In the genomic region with DNA sequence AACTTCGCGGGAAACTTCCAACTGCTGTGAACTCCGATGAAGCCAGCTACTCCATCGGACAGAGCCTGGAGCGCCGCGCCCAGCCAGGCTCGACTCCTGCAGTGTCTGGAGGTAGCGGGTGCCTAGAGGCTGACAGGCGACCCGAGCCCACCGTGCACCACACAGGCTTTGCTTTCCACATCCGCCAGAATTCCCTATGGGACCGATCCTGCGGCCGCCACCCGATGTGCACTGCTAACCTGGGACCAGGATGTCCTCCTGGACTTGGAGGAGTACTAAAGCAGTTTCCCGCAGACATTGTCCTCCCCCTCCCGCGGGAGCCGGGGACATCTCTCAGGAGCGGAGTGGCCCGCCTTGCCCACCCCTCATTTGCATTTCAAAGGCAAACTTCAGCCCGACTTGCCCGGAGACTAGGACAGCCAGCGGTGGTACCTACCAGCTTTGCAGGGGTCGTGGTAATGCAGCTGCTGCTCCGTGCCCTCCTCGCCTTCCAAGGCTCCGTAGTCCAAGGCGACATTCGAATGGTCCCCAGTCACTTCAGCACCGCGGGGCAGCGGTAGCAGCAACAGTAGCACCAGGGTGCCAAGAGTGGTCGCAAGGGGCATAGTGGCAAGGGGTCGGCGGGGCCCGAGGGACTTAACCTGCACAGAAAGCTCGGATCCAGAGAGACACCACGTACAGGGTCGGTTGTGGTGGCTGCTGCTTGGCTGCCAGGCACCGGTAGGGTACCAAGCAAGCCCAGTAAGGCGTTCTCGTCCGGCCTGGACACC, we compare ENCODE assay signal across 8 mouse cellular contexts. TPM values are rescaled to one million over a fixed set of nuclear protein-coding genes. Genes with fewer than 3 reads are reported as not detected.
DNase-seq lines count a peak whose midpoint lies in the region; ATAC-seq lines count a peak whose summit lies in the region.

No protein-coding gene starts in this region.

- WGBS in kidney, embryonic 15.5 days = under 1% methylated on average over 46 of the region's 46 CpGs
- under 1% methylated on average over 46 of the region's 46 CpGs for WGBS in midbrain, embryonic 11.5 days

- intact Hi-C loops in heart, postnatal 14 days (cut with DNase I) = no loop called here

- peaks cover 60% of the 10 kb centered on the region for H3K27me3 ChIP-seq in kidney, embryonic 15.5 days
- peaks cover 45% of the 10 kb centered on the region for H3K27me3 ChIP-seq in midbrain, embryonic 11.5 days (ENCODE audit: control insufficient read depth, insufficient read depth, low read length)

- ATAC-seq in kidney, embryonic 15.5 days (replicated peaks; ENCODE audit: low FRiP score) = peak; percentile 57
- ATAC-seq in common myeloid progenitor, adult 5-6 weeks (replicated peaks; ENCODE audit: low read depth, poor library complexity, severe bottlenecking) = 0 out of 2 replicates have a peak, but pooled peaks have one; percentile 4
- ATAC-seq in midbrain, embryonic 11.5 days (ENCODE audit: low FRiP score) = peak; percentile 57
- ATAC-seq in monocyte, adult 5-6 weeks (replicated peaks; ENCODE audit: insufficient number of reproducible peaks, low FRiP score, low TSS enrichment, poor library complexity, severe bottlenecking) = no peak

- DNase-seq in kidney, adult 18-20 months = no peak
- peak; percentile 5 to 16 for DNase-seq in heart, postnatal 14 days
- peak; percentile 96 for DNase-seq in midbrain, embryonic 11.5 days (ENCODE audit: low spot score, missing footprints)
- no peak for DNase-seq in adrenal gland, postnatal 4 days (ENCODE audit: low spot score in 2 of 2)
- DNase-seq in ovary, postnatal 10 days (ENCODE audit: low spot score) = no peak

- peaks cover 18% of the 10 kb centered on the region for H3K4me1 ChIP-seq in kidney, embryonic 15.5 days
- peaks cover 12% of the 10 kb centered on the region for H3K4me1 ChIP-seq in midbrain, embryonic 11.5 days (ENCODE audit: control insufficient read depth, insufficient read depth, low read length)

- H3K9me3 ChIP-seq in kidney, embryonic 15.5 days (replicated peaks) = no peaks in the 10 kb centered on the region
- H3K9me3 ChIP-seq in midbrain, embryonic 11.5 days (ENCODE audit: control insufficient read depth, low read length) = no peaks in the 10 kb centered on the region

- H3K4me3 ChIP-seq in kidney, embryonic 15.5 days (replicated peaks) = peak overlapping the region; percentile 43
- H3K4me3 ChIP-seq in midbrain, embryonic 11.5 days (ENCODE audit: low read depth, low read length) = peak overlapping the region; percentile 41

- H3K27ac ChIP-seq in kidney, embryonic 15.5 days = no peak overlapping the region
- no peak overlapping the region for H3K27ac ChIP-seq in midbrain, embryonic 11.5 days (ENCODE audit: low read depth, low read length)

- 0 out of 2 replicates have a peak overlapping the region, but pooled peaks have one; percentile 15 for H3K9ac ChIP-seq in kidney, embryonic 15.5 days
- peak overlapping the region; percentile 46 for H3K9ac ChIP-seq in midbrain, embryonic 11.5 days (ENCODE audit: low read length)

- H3K4me2 ChIP-seq in kidney, embryonic 15.5 days = peak overlapping the region; percentile 93
- H3K4me2 ChIP-seq in midbrain, embryonic 11.5 days = peak overlapping the region; percentile 97

- H3K36me3 ChIP-seq in kidney, embryonic 15.5 days = peaks cover 8% of the 10 kb centered on the region
- H3K36me3 ChIP-seq in midbrain, embryonic 11.5 days (ENCODE audit: control insufficient read depth, insufficient read depth, low read length) = no peaks in the 10 kb centered on the region

RNA-seq across cellular contexts. Expression of gene Tll2, which starts 0.4 kb away (rescaled TPM):
- polyA plus RNA-seq in kidney, embryonic 15.5 days (2015; fragmentation: Nextera tagmentation; extraction: Ambion mirVana) = 0.03 and 0.10 TPM in 2 replicates
- total RNA-seq in common myeloid progenitor, adult 5-6 weeks (2017) = 0.05 TPM in 1 of 2 replicates, not detected in the other
- under 1 TPM; 0.41 to 0.88 TPM for total RNA-seq in heart, postnatal 14 days (2021)
- 0.61 and 0.71 TPM in 2 replicates for polyA plus RNA-seq in midbrain, embryonic 11.5 days (2014; fragmentation: Nextera tagmentation; extraction: Ambion mirVana)
- not detected in 3 replicates for total RNA-seq in monocyte, adult 5-6 weeks (2017)
- total RNA-seq in adrenal gland, postnatal 4 days (2021) = under 1 TPM; 0.11 to 0.53 TPM

RNA-seq across cellular contexts. Expression of gene Tm9sf3, which starts 57.6 kb away (rescaled TPM):
- 137 and 149 TPM in 2 replicates for polyA plus RNA-seq in kidney, embryonic 15.5 days (2015; fragmentation: Nextera tagmentation; extraction: Ambion mirVana)
- total RNA-seq in common myeloid progenitor, adult 5-6 weeks (2017) = 243 and 265 TPM in 2 replicates
- total RNA-seq in heart, postnatal 14 days (2021) = 10 to 100 TPM; 88.2 to 90.8 TPM
- 137 and 149 TPM in 2 replicates for polyA plus RNA-seq in midbrain, embryonic 11.5 days (2014; fragmentation: Nextera tagmentation; extraction: Ambion mirVana)
- 280 to 327 TPM (median 321 TPM) in 3 replicates for total RNA-seq in monocyte, adult 5-6 weeks (2017)
- total RNA-seq in adrenal gland, postnatal 4 days (2021) = 100 to 1,000 TPM; 163 to 170 TPM

Comparison
In these comparisons a context has a peak if more than half of its experiments do, and no peak if none do; other contexts are left out.
1. DNase-seq: peak in heart, postnatal 14 days (2 of 2) and midbrain, embryonic 11.5 days (single experiment); none in kidney, adult 18-20 months (single experiment), adrenal gland, postnatal 4 days (0 of 2) and ovary, postnatal 10 days (single experiment).